Mouse (Mus musculus): ENCODE data around the gene Use1.

Use1 gene

GRCm38 (mm10) chr8:71379008-71379407, 12.4 kb downstream of the Use1 start:
- no peak for DNase-seq

GRCm38 (mm10) chr8:71379512-71380075, 12.9 kb downstream of the Use1 start:
- DNase-seq = no peak

DNA sequence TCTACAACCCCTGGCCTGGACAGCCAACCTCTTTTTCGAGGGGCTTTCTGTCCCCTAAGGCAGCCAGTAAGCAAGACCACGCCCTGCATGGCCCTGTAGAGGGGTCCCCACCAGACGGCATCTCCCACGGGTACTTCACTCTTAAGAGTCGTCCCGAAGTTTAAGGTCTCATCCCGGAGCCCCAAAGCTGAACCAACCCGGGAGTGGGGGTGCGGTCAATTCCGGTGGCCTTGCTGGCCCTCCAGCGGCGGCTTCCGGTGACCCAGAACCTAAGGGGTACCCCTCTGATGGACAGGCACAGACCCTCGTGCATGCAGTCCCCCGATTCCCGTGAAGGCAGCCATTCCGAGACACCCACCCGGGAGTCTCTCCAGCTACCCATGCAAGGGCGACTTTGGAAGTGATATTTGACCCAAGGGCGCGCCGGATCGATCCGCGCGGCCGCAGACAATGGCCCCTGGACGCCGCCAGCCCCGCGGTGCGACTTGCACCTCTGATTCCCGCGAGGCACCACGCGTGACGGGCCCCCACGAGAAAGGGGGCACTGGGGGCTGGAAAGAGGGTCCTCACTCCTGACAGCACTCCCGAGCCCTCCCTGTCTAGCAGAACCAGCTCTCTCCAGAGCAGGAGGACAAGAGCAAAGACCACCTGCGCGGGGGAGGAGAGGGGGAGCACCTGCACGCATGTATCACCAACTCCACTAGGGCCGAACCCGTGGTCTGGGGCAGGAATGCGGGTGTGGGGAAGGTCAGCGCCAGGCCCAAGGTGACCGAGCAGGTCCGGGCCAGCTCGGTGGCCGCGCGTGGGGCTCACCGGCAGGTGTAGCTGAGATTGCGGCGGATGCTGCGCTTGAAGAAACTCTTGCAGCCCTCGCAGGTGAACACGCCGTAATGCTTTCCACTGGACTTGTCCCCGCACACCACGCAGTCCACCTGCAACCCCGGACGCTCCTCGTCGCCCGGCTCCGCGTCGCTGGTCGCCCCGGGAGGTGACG, 13.8 kb downstream of the Use1 start:
- DNase-seq = peak; percentile 97

DNA sequence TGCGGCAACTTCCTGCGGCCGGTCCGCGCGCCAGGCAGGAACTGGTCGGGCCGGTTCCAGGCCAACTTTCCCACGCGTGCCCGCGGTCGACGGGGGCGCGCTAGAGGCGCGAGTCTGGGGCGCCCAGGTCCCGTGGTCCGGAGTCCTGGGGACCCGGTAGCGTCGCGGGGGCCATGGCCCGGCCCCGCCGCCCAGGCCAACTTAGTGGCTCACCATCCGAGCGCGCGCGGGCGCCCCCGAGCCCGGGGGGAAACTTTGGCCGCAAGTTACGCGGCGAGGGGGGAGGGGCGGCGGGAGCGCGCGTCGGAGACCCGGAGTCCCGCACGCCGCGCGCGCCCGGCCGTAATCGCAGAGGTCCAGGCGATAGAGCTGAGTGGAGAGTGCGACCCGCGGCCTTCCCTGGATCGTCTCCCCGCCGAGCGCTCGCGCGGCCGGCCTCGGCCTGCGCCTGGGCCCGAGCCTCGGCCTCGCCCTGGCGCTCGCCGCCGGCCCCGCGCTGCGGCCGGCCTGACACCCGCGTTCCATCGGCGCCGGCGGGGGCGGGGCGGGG, 14.8 kb downstream of the Use1 start, which contains the start of gene Nr2f6:
Nr2f6 (minus strand) TSS at position 540 of the 550 bp plus-strand sequence.
- DNase-seq = peak; percentile 99

DNA sequence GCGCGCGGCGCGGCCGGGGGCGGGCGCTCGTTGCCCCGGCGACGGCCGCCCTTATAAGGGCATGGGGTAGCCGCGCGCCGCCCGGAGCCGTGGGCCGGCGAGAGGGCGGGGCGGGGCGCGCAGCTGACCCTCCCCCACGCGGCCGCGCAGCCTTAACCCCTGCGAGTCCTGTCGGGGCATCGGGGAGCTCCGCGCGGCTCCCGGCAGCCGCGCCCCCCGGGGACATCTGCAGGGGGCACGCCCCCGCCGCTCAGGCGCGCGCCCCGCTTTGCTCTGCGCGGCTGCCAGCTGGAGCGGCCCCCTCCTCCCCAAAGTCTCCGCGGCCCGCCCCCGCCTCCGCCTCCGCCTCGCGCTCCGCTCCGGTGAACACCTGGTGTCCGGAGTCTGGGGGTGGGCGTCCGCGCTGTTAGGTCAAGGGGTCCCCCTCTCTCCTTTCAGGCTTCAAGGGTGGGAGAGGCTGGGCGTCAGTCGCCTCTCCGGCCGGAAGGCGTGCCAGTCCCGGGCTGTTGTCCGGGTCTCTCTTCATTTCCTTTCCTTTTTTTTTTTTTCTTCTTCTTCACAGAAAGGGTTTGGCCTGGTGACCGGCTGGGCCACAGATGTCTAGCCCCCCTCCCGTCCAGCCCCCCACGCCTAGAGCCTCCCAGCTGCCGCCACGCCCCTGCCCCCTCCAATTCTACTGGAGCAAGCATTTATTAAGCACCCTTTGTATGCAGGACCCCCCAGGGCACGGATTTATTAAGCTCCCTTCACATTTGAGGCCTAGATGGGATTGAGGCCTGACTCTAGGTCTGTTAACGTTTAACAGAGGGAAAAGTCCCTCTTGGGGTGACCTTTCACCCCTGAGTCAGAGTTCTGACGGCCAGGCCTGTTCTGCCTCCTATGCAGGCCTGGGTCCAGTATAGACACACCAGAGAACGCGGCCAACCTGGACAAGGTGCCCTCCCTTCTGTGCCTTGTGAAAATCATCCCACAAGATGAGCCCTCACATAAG, 15.6 kb downstream of the Use1 start:
- peak; percentile 99 for DNase-seq

GRCm38 (mm10) chr8:71383396-71383795, 16.7 kb downstream of the Use1 start:
- DNase-seq = peak; percentile 95

- DNase-seq = peak; percentile 95
Measured at GRCm38 (mm10) chr8:71383860-71384259, 17.2 kb downstream of the Use1 start.

GRCm38 (mm10) chr8:71385212-71385835, 18.7 kb downstream of the Use1 start:
- no peak for DNase-seq

- peak; percentile 96 for DNase-seq
Measured at GRCm38 (mm10) chr8:71388267-71388666, 21.6 kb downstream of the Use1 start.

DNA sequence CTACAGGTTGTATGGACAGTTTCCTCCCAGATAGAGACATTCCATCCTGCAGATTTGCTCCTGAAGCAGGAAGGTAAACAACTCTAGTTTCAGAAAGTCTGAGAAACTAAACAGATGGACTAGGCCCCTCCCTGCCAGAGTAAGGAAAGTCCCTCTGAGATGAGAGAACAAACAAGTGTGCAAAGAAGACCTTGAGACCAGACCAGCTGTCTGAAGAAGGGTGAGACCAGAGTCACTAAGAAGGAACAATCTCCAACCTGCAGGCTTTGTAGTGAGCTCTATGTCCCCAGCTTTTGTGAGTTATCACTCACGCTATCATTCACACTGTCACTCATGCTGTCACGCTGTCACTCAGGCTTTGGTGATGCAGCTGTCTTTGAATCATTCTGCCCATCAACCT, 25.0 kb downstream of the Use1 start:
- DNase-seq = peak; percentile 82

- DNase-seq = peak; percentile 90
Measured at GRCm38 (mm10) chr8:71392391-71392790, 25.7 kb downstream of the Use1 start.

GRCm38 (mm10) chr8:71392871-71393270, 26.2 kb downstream of the Use1 start:
- peak; percentile 87 for DNase-seq

- peak; percentile 93 for DNase-seq
Measured at GRCm38 (mm10) chr8:71394481-71394880, 27.8 kb downstream of the Use1 start.

DNA sequence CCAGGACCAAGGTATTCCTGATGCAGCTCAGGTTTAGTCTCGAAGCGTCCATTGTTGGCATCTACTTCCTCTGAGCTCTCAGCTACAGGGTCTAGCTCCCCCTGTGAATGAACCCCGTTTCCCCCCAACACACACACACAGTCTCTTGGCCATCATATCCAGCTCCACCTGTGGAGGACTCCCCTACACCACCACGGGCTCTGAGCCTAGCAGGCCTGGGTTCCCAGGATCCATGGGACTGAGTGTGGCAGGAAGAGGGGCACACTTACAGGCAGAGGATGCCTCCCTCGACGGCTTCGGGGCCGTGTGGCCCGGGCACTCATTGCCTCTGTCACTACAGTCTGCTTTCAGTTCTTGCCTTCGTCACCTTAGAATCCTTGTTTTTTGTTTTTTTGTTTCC, 28.4 kb downstream of the Use1 start:
- peak; percentile 92 for DNase-seq

GRCm38 (mm10) chr8:71395629-71396028, 29.0 kb downstream of the Use1 start, which contains the start of gene Ushbp1:
TSS of gene Ushbp1 (minus strand) at chr8:71395802.
- DNase-seq = peak; percentile 99

- peak; percentile 100 for DNase-seq
Measured at GRCm38 (mm10) chr8:71396639-71397305, 30.1 kb downstream of the Use1 start, which contains the start of gene Babam1. TSS of gene Babam1 (plus strand) at chr8:71396861.

GRCm38 (mm10) chr8:71397701-71398100, 31.1 kb downstream of the Use1 start:
- peak; percentile 94 for DNase-seq

DNA sequence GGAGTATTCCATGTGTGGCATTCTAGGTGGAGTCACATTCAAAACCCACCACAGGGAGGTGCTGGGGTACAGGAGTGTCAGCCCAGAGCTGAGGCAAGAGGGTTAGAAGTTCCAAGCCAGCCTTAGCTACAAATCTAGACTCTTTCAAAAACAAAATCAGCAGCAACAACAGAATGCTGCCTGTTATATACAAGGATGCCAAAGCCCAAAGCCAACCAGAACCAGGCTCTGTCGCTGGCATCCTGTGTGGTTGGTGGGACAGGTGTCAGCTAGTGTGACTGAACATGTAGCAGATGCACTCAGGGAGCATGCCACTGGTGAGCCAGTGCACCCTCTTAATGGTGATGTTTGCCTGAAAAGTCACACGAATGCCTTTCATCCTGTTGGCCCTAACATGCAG, 34.2 kb downstream of the Use1 start:
- peak; percentile 64 for DNase-seq

DNA sequence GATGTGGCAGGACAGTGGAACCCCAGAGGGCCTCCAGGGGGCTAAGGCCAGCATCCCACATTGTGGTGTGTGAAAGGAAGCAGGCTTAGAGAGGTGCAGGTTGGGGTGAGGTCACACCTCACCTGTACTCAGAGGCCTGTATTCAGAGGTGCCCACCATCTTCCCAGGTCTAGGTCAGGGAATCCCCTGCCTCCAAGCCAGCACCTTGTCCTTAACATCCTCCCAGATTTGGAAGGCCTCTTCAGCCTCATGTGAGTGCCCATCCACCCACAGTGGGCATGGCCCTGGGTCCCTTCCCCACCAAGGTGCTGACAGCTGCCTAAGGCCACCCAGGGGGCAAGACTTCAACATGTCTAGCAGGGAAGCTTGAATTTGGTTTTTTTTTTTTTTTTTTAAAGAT, 34.8 kb downstream of the Use1 start:
- DNase-seq = peak; percentile 91

- peak; percentile 90 for DNase-seq
Measured at GRCm38 (mm10) chr8:71402446-71402964, 35.9 kb downstream of the Use1 start.

Data from heart, adult 11 months (tissue).